Mouse (Mus musculus) monocyte, adult 59 days (primary cell): ENCODE results near the gene Gm14459. TPM values are rescaled to one million over a fixed set of nuclear protein-coding genes. Genes with fewer than 3 reads are reported as not detected.

Experiments used
- total RNA-seq, 2 experiments: library from RNA; stranded (reverse); gene quantifications; one replicate each; pipeline ENCODE4 v1.2.4; 2023

Gene Gm14459
- not detected for total RNA-seq

GRCm38 (mm10) chrX:8524854-8525253, at the start of gene Gm14459:
Gene Gm14459, minus strand, starts transcription at chrX:8524954.

GRCm38 (mm10) chrX:8548155-8548554, 23.4 kb upstream of the Gm14459 start, which contains the start of gene Ssxb6:
Gene Ssxb6, minus strand, starts transcription at chrX:8548255.

Other genes starting within 250 kb of the Gm14459 start
- gene Ssxb10, start 197.5 kb downstream of the Gm14459 start, total RNA-seq, result not detected
- not detected for gene Ssxb9, start 158.0 kb downstream of the Gm14459 start, total RNA-seq
- gene Ssxb1, start 111.6 kb downstream of the Gm14459 start, total RNA-seq, result not detected
- not detected for gene Ssxb2, start 63.2 kb downstream of the Gm14459 start, total RNA-seq
- not detected for gene Ssxb6, start 23.3 kb upstream of the Gm14459 start, total RNA-seq
- gene Ssxb3, start 66.9 kb upstream of the Gm14459 start, total RNA-seq, result not detected
- gene Ssxb8, start 165.9 kb upstream of the Gm14459 start, total RNA-seq, result not detected
- not detected for gene Ssx9, start 223.5 kb upstream of the Gm14459 start, total RNA-seq